Mouse (Mus musculus): Measurements from ENCODE around the gene Col4a4. TPM values are rescaled to one million over a fixed set of nuclear protein-coding genes. Genes with fewer than 3 reads are reported as not detected.
A peak's percentile ranks its signal among the peaks of the same experiment; 100 is the strongest.

Gene Col4a4
- polyA plus RNA-seq, 1 experiment, result 26.5 TPM

- WGBS, result 86% methylated on average over 2 of the region's 2 CpGs
- TF ChIP-seq CTCF (IDR thresholded peaks at IDR 0.05; ENCODE audit: insufficient read depth, low read length) (no peak), POLR2A (IDR thresholded peaks at IDR 0.05; ENCODE audit: borderline replicate concordance, extremely low read depth, low read depth, low read length) (no peak)
- Histone ChIP-seq H3K4me1 (ENCODE audit: control insufficient read depth, insufficient read depth, low read length) (no peaks in the 10 kb centered on the region), H3K4me3 (replicated peaks; ENCODE audit: extremely low read depth, low read depth, low read length) (no peak overlapping the region)
- DNase-seq, result no peak
Measured at GRCm38 (mm10) chr1:82491954-82492353, 94.7 kb downstream of the Col4a4 start.

GRCm38 (mm10) chr1:82486371-82486770 is 100.3 kb downstream of the Col4a4 start:
- DNase-seq, result no peak
- no peak overlapping the region for H3K4me3 ChIP-seq (replicated peaks; ENCODE audit: extremely low read depth, low read depth, low read length)
- no peaks in the 10 kb centered on the region for H3K4me1 ChIP-seq (ENCODE audit: control insufficient read depth, insufficient read depth, low read length)
- TF ChIP-seq CTCF (IDR thresholded peaks at IDR 0.05; ENCODE audit: insufficient read depth, low read length) (no peak), POLR2A (IDR thresholded peaks at IDR 0.05; ENCODE audit: borderline replicate concordance, extremely low read depth, low read depth, low read length) (no peak)
- 80% methylated on average over 4 of the region's 4 CpGs for WGBS

GRCm38 (mm10) chr1:82482371-82482770 is 104.3 kb downstream of the Col4a4 start:
- Histone ChIP-seq H3K4me3 (replicated peaks; ENCODE audit: extremely low read depth, low read depth, low read length) (no peak overlapping the region), H3K4me1 (ENCODE audit: control insufficient read depth, insufficient read depth, low read length) (no peaks in the 10 kb centered on the region)
- no peak for DNase-seq
- TF ChIP-seq POLR2A (IDR thresholded peaks at IDR 0.05; ENCODE audit: borderline replicate concordance, extremely low read depth, low read depth, low read length), result no peak
- 61% methylated on average over 7 of the region's 7 CpGs for WGBS

- TF ChIP-seq POLR2A (IDR thresholded peaks at IDR 0.05; ENCODE audit: borderline replicate concordance, extremely low read depth, low read depth, low read length), result no peak
- no peak for TF ChIP-seq CTCF (IDR thresholded peaks at IDR 0.05; ENCODE audit: insufficient read depth, low read length)
- Histone ChIP-seq H3K4me3 (replicated peaks; ENCODE audit: extremely low read depth, low read depth, low read length) (no peak overlapping the region), H3K4me1 (ENCODE audit: control insufficient read depth, insufficient read depth, low read length) (no peaks in the 10 kb centered on the region)
- WGBS, result 80% methylated on average over 12 of the region's 12 CpGs
- DNase-seq, result no peak
Measured at GRCm38 (mm10) chr1:82479696-82480487, 106.8 kb downstream of the Col4a4 start.

- no peak overlapping the region for H3K4me3 ChIP-seq (replicated peaks; ENCODE audit: extremely low read depth, low read depth, low read length)
- TF ChIP-seq POLR2A (IDR thresholded peaks at IDR 0.05; ENCODE audit: borderline replicate concordance, extremely low read depth, low read depth, low read length) (no peak), CTCF (IDR thresholded peaks at IDR 0.05; ENCODE audit: insufficient read depth, low read length) (no peak)
- DNase-seq, result no peak
- WGBS, result 21% methylated on average over 9 of the region's 9 CpGs
- H3K4me1 ChIP-seq (ENCODE audit: control insufficient read depth, insufficient read depth, low read length), result no peaks in the 10 kb centered on the region
Measured at GRCm38 (mm10) chr1:82476746-82477145, 109.9 kb downstream of the Col4a4 start.

GRCm38 (mm10) chr1:82476256-82476655 is 110.4 kb downstream of the Col4a4 start:
- TF ChIP-seq POLR2A (IDR thresholded peaks at IDR 0.05; ENCODE audit: borderline replicate concordance, extremely low read depth, low read depth, low read length) (no peak), CTCF (IDR thresholded peaks at IDR 0.05; ENCODE audit: insufficient read depth, low read length) (peak; percentile 86)
- no peaks in the 10 kb centered on the region for H3K4me1 ChIP-seq (ENCODE audit: control insufficient read depth, insufficient read depth, low read length)
- DNase-seq, result no peak
- H3K4me3 ChIP-seq (replicated peaks; ENCODE audit: extremely low read depth, low read depth, low read length), result no peak overlapping the region
- WGBS, result 41% methylated on average over 11 of the region's 11 CpGs

GRCm38 (mm10) chr1:82475821-82476220 is 110.8 kb downstream of the Col4a4 start:
- no peak overlapping the region for H3K4me3 ChIP-seq (replicated peaks; ENCODE audit: extremely low read depth, low read depth, low read length)
- TF ChIP-seq POLR2A (IDR thresholded peaks at IDR 0.05; ENCODE audit: borderline replicate concordance, extremely low read depth, low read depth, low read length), result no peak
- no peak for TF ChIP-seq CTCF (IDR thresholded peaks at IDR 0.05; ENCODE audit: insufficient read depth, low read length)
- no peak for DNase-seq
- WGBS, result 76% methylated on average over 4 of the region's 4 CpGs
- no peaks in the 10 kb centered on the region for H3K4me1 ChIP-seq (ENCODE audit: control insufficient read depth, insufficient read depth, low read length)

GRCm38 (mm10) chr1:82475254-82475653 is 111.4 kb downstream of the Col4a4 start:
- Histone ChIP-seq H3K4me3 (replicated peaks; ENCODE audit: extremely low read depth, low read depth, low read length) (no peak overlapping the region), H3K4me1 (ENCODE audit: control insufficient read depth, insufficient read depth, low read length) (no peaks in the 10 kb centered on the region)
- no peak for DNase-seq
- TF ChIP-seq CTCF (IDR thresholded peaks at IDR 0.05; ENCODE audit: insufficient read depth, low read length) (no peak), POLR2A (IDR thresholded peaks at IDR 0.05; ENCODE audit: borderline replicate concordance, extremely low read depth, low read depth, low read length) (no peak)
- WGBS, result 64% methylated on average over 5 of the region's 5 CpGs

- no peak for TF ChIP-seq CTCF (IDR thresholded peaks at IDR 0.05; ENCODE audit: insufficient read depth, low read length)
- no peak for TF ChIP-seq POLR2A (IDR thresholded peaks at IDR 0.05; ENCODE audit: borderline replicate concordance, extremely low read depth, low read depth, low read length)
- Histone ChIP-seq H3K4me1 (ENCODE audit: control insufficient read depth, insufficient read depth, low read length) (no peaks in the 10 kb centered on the region), H3K4me3 (replicated peaks; ENCODE audit: extremely low read depth, low read depth, low read length) (no peak overlapping the region)
- no peak for DNase-seq
- WGBS, result 25% methylated on average over 4 of the region's 4 CpGs
Measured at GRCm38 (mm10) chr1:82474461-82474961, 112.1 kb downstream of the Col4a4 start.

GRCm38 (mm10) chr1:82473467-82473866 is 113.2 kb downstream of the Col4a4 start:
- no peak for DNase-seq
- no peak overlapping the region for H3K4me3 ChIP-seq (replicated peaks; ENCODE audit: extremely low read depth, low read depth, low read length)
- H3K4me1 ChIP-seq (ENCODE audit: control insufficient read depth, insufficient read depth, low read length), result no peaks in the 10 kb centered on the region
- TF ChIP-seq CTCF (IDR thresholded peaks at IDR 0.05; ENCODE audit: insufficient read depth, low read length) (no peak), POLR2A (IDR thresholded peaks at IDR 0.05; ENCODE audit: borderline replicate concordance, extremely low read depth, low read depth, low read length) (no peak)
